Mouse (Mus musculus) midbrain, embryonic 16.5 days (tissue): ENCODE measurements around the gene Mmp23. TPM values are rescaled to one million over a fixed set of nuclear protein-coding genes. Genes with fewer than 3 reads are reported as not detected.

Source experiments
- ATAC-seq: fragments of 200-750 bp; cut with Nextera tagmentation; 2 replicates; pipeline ENCODE4 v1.8.0; 2017; ENCODE audit warnings: moderate TSS enrichment
- H3K27ac ChIP-seq: fragments of 300-500 bp; sonication (generic); 2 replicates; pipeline ENCODE4 v1.5.1; 2014; ENCODE audit warnings: mild to moderate bottlenecking, low read length, mixed read lengths
- H3K27me3 ChIP-seq: fragments of 300-500 bp; sonication (generic); 2 replicates; pipeline ENCODE4 v1.6.1; 2014; ENCODE audit warnings: low read depth, low read length, mixed read lengths; ENCODE audit not compliant: control insufficient read depth, insufficient read depth
- H3K36me3 ChIP-seq: fragments of 300-500 bp; sonication (generic); 2 replicates; pipeline ENCODE4 v1.6.1; 2014; ENCODE audit warnings: mild to moderate bottlenecking, low read length, moderate library complexity, mixed read lengths; ENCODE audit not compliant: control insufficient read depth, insufficient read depth
- H3K4me1 ChIP-seq: fragments of 300-500 bp; sonication (generic); 2 replicates; pipeline ENCODE4 v1.6.1; 2014; ENCODE audit warnings: mild to moderate bottlenecking, low read length, mixed read lengths; ENCODE audit not compliant: control insufficient read depth, insufficient read depth
- H3K4me2 ChIP-seq: fragments of 300-500 bp; sonication (generic); 2 replicates; pipeline ENCODE4 v1.6.1; 2014; ENCODE audit warnings: mild to moderate bottlenecking, low read length, mixed read lengths
- H3K4me3 ChIP-seq: fragments of 300-500 bp; sonication (generic); 2 replicates; pipeline ENCODE4 v1.5.1; 2014; ENCODE audit warnings: low read depth, mild to moderate bottlenecking, low read length, moderate library complexity, mixed read lengths
- H3K9ac ChIP-seq: fragments of 300-500 bp; sonication (generic); 2 replicates; pipeline ENCODE4 v1.6.1; 2014; ENCODE audit warnings: low read depth, low read length, mixed read lengths
- H3K9me3 ChIP-seq: fragments of 300-500 bp; sonication (generic); replicated peaks from 2 replicates; pipeline ENCODE4 v1.6.1; 2014; ENCODE audit warnings: mild to moderate bottlenecking, low read length, mixed read lengths; ENCODE audit not compliant: control insufficient read depth, poor library complexity, severe bottlenecking
- WGBS: fragments of 180-500 bp; shearing (Covaris S2); extraction: QIAGEN DNeasy Blood & Tissue Kit; methylation state at CpG from one replicate; pipeline ENCODE4 v1.1.7; 2014; 5-methylcytosine and 5-hydroxymethylcytosine counted together
- polyA plus RNA-seq: library from polyadenylated mRNA; unstranded; fragments of >200 nt; fragmentation: Nextera tagmentation; extraction: Ambion mirVana; gene quantifications from 2 replicates; pipeline ENCODE4 v1.2.1, GENCODE M21; 2015

Mmp23 gene
- polyA plus RNA-seq: 3.1 and 4.6 TPM in 2 replicates

- WGBS: under 1% methylated on average over 33 of the region's 33 CpGs
- ATAC-seq: peak; percentile 42
- peaks cover 22% of the 10 kb centered on the region; the same call in 1 of the 2 replicates for H3K4me1 ChIP-seq
- no peaks in the 10 kb centered on the region for H3K9me3 ChIP-seq
- peaks cover 54% of the 10 kb centered on the region for H3K27me3 ChIP-seq
- H3K27ac ChIP-seq: no peak within 1 kb of the TSS
- peak within 1 kb of the TSS; percentile 64 for H3K4me2 ChIP-seq
- peaks cover 40% of the 10 kb centered on the region for H3K36me3 ChIP-seq
- peak within 1 kb of the TSS; percentile 63 for H3K9ac ChIP-seq
- peak within 1 kb of the TSS; percentile 30 for H3K4me3 ChIP-seq
Observed at GRCm38 (mm10) chr4:155653086-155653450, at the start of gene Mmp23. Gene Mmp23 (minus strand): TSS chr4:155653384.

- no peaks in the 10 kb centered on the region for H3K36me3 ChIP-seq
- H3K9ac ChIP-seq: no peak overlapping the region
- H3K27ac ChIP-seq: no peak overlapping the region
- no peak for ATAC-seq
- H3K4me1 ChIP-seq: peaks cover 19% of the 10 kb centered on the region
- H3K4me2 ChIP-seq: no peak overlapping the region
- no peaks in the 10 kb centered on the region for H3K27me3 ChIP-seq
- no peak overlapping the region for H3K4me3 ChIP-seq
- no peaks in the 10 kb centered on the region for H3K9me3 ChIP-seq
Observed at GRCm38 (mm10) chr4:155700425-155700824, 47.2 kb upstream of the Mmp23 start.

GRCm38 (mm10) chr4:155696261-155697255, 43.4 kb upstream of the Mmp23 start:
- peak overlapping the region; percentile 82 for H3K9ac ChIP-seq
- no peaks in the 10 kb centered on the region for H3K36me3 ChIP-seq
- no peaks in the 10 kb centered on the region for H3K27me3 ChIP-seq
- peak overlapping the region; percentile 71 for H3K4me3 ChIP-seq
- peak overlapping the region; percentile 74 for H3K4me2 ChIP-seq
- ATAC-seq: no peak
- 74% methylated on average over 16 of the region's 16 CpGs for WGBS
- H3K27ac ChIP-seq: no peak overlapping the region
- H3K9me3 ChIP-seq: no peaks in the 10 kb centered on the region
- H3K4me1 ChIP-seq: peaks cover 22% of the 10 kb centered on the region

- Histone ChIP-seq H3K9ac (peak overlapping the region; percentile 82), H3K4me3 (peak overlapping the region; percentile 71), H3K36me3 (no peaks in the 10 kb centered on the region), H3K27me3 (no peaks in the 10 kb centered on the region), H3K4me1 (peaks cover 22% of the 10 kb centered on the region), H3K9me3 (no peaks in the 10 kb centered on the region), H3K27ac (no peak overlapping the region), H3K4me2 (peak overlapping the region; percentile 74)
- 80% methylated on average over 4 of the region's 4 CpGs for WGBS
- no peak for ATAC-seq
Observed at GRCm38 (mm10) chr4:155695531-155696062, 42.4 kb upstream of the Mmp23 start.

GRCm38 (mm10) chr4:155694482-155695401, 41.6 kb upstream of the Mmp23 start:
- WGBS: 1% methylated on average over 89 of the region's 92 CpGs

GRCm38 (mm10) chr4:155694111-155694481, 40.9 kb upstream of the Mmp23 start, which contains the start of gene Fndc10:
Gene Fndc10 (plus strand): TSS chr4:155694342.
- ATAC-seq: peak; percentile 92
- peaks cover 22% of the 10 kb centered on the region for H3K4me1 ChIP-seq
- peak within 1 kb of the TSS; percentile 98 for H3K27ac ChIP-seq
- no peaks in the 10 kb centered on the region for H3K9me3 ChIP-seq
- peak within 1 kb of the TSS; percentile 71 for H3K4me3 ChIP-seq
- H3K4me2 ChIP-seq: peak within 1 kb of the TSS; percentile 74
- peak within 1 kb of the TSS; percentile 82 for H3K9ac ChIP-seq
- WGBS: under 1% methylated on average over 23 of the region's 47 CpGs
- H3K36me3 ChIP-seq: no peaks in the 10 kb centered on the region
- H3K27me3 ChIP-seq: no peaks in the 10 kb centered on the region

More at GRCm38 (mm10) chr4:155694482-155695401, 41.6 kb upstream of the Mmp23 start:
- H3K27ac ChIP-seq: peak overlapping the region; percentile 98
- H3K36me3 ChIP-seq: no peaks in the 10 kb centered on the region
- no peaks in the 10 kb centered on the region for H3K27me3 ChIP-seq
- peak overlapping the region; percentile 82 for H3K9ac ChIP-seq
- peak; percentile 89 for ATAC-seq
- peak overlapping the region; percentile 71 for H3K4me3 ChIP-seq
- H3K9me3 ChIP-seq: no peaks in the 10 kb centered on the region
- peaks cover 22% of the 10 kb centered on the region for H3K4me1 ChIP-seq
- H3K4me2 ChIP-seq: peak overlapping the region; percentile 74

GRCm38 (mm10) chr4:155692421-155692820, 39.2 kb upstream of the Mmp23 start:
- no peaks in the 10 kb centered on the region for H3K27me3 ChIP-seq
- no peak for ATAC-seq
- no peaks in the 10 kb centered on the region for H3K9me3 ChIP-seq
- over 99% methylated on average over 3 of the region's 3 CpGs for WGBS
- no peak overlapping the region for H3K9ac ChIP-seq
- no peak overlapping the region for H3K4me2 ChIP-seq
- H3K27ac ChIP-seq: no peak overlapping the region
- H3K4me3 ChIP-seq: no peak overlapping the region
- H3K4me1 ChIP-seq: peaks cover 22% of the 10 kb centered on the region
- H3K36me3 ChIP-seq: no peaks in the 10 kb centered on the region

GRCm38 (mm10) chr4:155690571-155691375, 37.6 kb upstream of the Mmp23 start:
- 85% methylated on average over 12 of the region's 12 CpGs for WGBS
- peaks cover 11% of the 10 kb centered on the region for H3K4me1 ChIP-seq
- H3K36me3 ChIP-seq: no peaks in the 10 kb centered on the region
- H3K27me3 ChIP-seq: no peaks in the 10 kb centered on the region
- H3K4me2 ChIP-seq: no peak overlapping the region
- H3K4me3 ChIP-seq: no peak overlapping the region
- ATAC-seq: no peak
- H3K9me3 ChIP-seq: no peaks in the 10 kb centered on the region
- H3K27ac ChIP-seq: no peak overlapping the region
- no peak overlapping the region for H3K9ac ChIP-seq
